Mouse (Mus musculus) midbrain, embryonic 16.5 days (tissue): ENCODE data around the gene Sec24c. TPM values are rescaled to one million over a fixed set of nuclear protein-coding genes. Genes with fewer than 3 reads are reported as not detected.
A peak's percentile ranks its signal among the peaks of the same experiment; 100 is the strongest.

Experiments used
- ATAC-seq: fragments of 200-750 bp; cut with Nextera tagmentation; 2 replicates; pipeline ENCODE4 v1.8.0; 2017; ENCODE audit warnings: moderate TSS enrichment
- H3K27ac ChIP-seq: fragments of 300-500 bp; sonication (generic); 2 replicates; pipeline ENCODE4 v1.5.1; 2014; ENCODE audit warnings: mild to moderate bottlenecking, low read length, mixed read lengths
- H3K27me3 ChIP-seq: fragments of 300-500 bp; sonication (generic); 2 replicates; pipeline ENCODE4 v1.6.1; 2014; ENCODE audit warnings: low read depth, low read length, mixed read lengths; ENCODE audit not compliant: control insufficient read depth, insufficient read depth
- H3K36me3 ChIP-seq: fragments of 300-500 bp; sonication (generic); 2 replicates; pipeline ENCODE4 v1.6.1; 2014; ENCODE audit warnings: mild to moderate bottlenecking, low read length, moderate library complexity, mixed read lengths; ENCODE audit not compliant: control insufficient read depth, insufficient read depth
- H3K4me1 ChIP-seq: fragments of 300-500 bp; sonication (generic); 2 replicates; pipeline ENCODE4 v1.6.1; 2014; ENCODE audit warnings: mild to moderate bottlenecking, low read length, mixed read lengths; ENCODE audit not compliant: control insufficient read depth, insufficient read depth
- H3K4me2 ChIP-seq: fragments of 300-500 bp; sonication (generic); 2 replicates; pipeline ENCODE4 v1.6.1; 2014; ENCODE audit warnings: mild to moderate bottlenecking, low read length, mixed read lengths
- H3K4me3 ChIP-seq: fragments of 300-500 bp; sonication (generic); 2 replicates; pipeline ENCODE4 v1.5.1; 2014; ENCODE audit warnings: low read depth, mild to moderate bottlenecking, low read length, moderate library complexity, mixed read lengths
- H3K9ac ChIP-seq: fragments of 300-500 bp; sonication (generic); 2 replicates; pipeline ENCODE4 v1.6.1; 2014; ENCODE audit warnings: low read depth, low read length, mixed read lengths
- H3K9me3 ChIP-seq: fragments of 300-500 bp; sonication (generic); replicated peaks from 2 replicates; pipeline ENCODE4 v1.6.1; 2014; ENCODE audit warnings: mild to moderate bottlenecking, low read length, mixed read lengths; ENCODE audit not compliant: control insufficient read depth, poor library complexity, severe bottlenecking
- WGBS: fragments of 180-500 bp; shearing (Covaris S2); extraction: QIAGEN DNeasy Blood & Tissue Kit; methylation state at CpG from one replicate; pipeline ENCODE4 v1.1.7; 2014; 5-methylcytosine and 5-hydroxymethylcytosine counted together
- polyA plus RNA-seq: library from polyadenylated mRNA; unstranded; fragments of >200 nt; fragmentation: Nextera tagmentation; extraction: Ambion mirVana; gene quantifications from 2 replicates; pipeline ENCODE4 v1.2.1, GENCODE M21; 2015

Sec24c gene
- polyA plus RNA-seq, 1 experiment from 2014 or later, result 92.9 TPM

DNA sequence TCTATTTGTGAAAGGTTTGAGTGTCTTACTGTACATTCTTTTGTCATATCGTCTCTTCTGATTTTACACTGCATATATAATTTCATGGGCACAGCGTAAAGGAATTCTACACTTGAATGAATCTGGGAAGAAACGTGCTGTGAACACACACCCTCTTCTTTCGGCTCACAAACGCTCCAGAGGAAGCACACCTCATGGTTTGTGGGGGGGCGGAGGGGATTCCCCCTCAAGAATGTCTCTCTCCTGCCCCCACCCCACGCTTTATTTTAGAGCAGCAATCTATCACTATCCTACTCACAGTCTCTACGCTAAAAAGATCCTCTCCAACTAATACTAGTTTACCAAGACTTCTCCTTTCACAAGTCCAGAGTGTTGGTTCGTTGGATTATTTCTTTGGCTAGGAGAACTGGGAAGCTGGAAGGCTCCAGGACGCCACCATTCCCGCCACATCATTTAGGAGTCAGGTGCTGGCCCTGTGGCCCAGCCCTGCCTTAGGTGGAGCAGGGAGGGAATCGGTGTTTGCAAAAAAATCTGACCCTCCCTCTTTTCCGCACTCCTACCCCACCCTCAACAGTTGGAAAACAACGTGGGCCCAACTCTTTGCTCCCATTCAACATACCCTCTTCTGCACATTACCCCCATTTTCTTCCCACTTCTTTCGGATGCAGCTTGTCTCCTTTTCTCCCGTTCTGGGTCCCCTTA lies 34.0 kb upstream of the Sec24c start:
- H3K4me1 ChIP-seq, result peaks cover 16% of the 10 kb centered on the region
- H3K9ac ChIP-seq, result peak overlapping the region; percentile 85
- peak overlapping the region; percentile 94 for H3K27ac ChIP-seq
- peak overlapping the region; percentile 89 for H3K4me3 ChIP-seq
- H3K36me3 ChIP-seq, result no peaks in the 10 kb centered on the region
- WGBS, result under 1% methylated on average over 16 of the region's 16 CpGs
- ATAC-seq, result peak; percentile 82
- H3K27me3 ChIP-seq, result no peaks in the 10 kb centered on the region
- peak overlapping the region; percentile 90 for H3K4me2 ChIP-seq
- H3K9me3 ChIP-seq, result no peaks in the 10 kb centered on the region

DNA sequence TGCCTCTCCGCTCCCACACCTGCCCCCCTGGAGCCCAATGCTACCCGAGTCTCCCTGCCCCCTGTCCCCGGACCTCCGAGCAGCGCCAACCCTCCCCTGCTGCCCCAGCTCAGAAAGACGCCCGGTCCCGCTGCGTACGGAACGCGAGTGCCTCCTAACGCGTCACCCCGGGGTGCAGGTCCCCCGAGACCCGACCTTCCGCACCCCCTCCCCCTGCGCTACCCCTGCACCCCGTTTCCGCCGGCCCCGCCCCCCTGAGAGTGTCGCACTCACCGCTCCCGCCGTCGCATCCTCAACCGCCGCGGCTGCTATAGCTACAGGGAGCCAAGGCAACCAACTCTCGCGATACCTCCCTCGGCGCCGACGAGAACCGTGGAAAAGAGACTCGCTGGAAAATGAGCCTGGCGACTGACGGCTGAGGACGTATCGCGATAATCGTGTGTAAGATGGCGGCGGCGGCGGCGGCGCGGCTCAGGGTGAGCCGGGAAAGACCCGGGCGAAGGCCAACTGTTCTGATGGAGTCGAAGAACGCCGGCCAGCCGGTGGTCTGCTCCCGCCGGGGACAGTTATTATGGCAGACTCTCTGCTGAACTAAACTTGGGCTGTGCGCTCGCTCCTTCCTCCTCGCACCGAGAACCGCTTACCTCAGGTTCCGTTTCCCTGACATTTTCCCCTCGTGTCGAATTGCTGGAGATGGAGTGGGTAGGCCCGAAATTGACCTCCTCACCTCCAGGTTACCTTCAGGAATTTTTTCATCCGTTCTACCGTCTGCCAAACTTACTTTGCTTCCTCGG lies 33.3 kb upstream of the Sec24c start, which contains the start of gene Usp54:
TSS of gene Usp54 (minus strand) at position 420 of the 794 bp plus-strand sequence.
- Histone ChIP-seq H3K27ac (peak within 1 kb of the TSS; percentile 94), H3K9me3 (no peaks in the 10 kb centered on the region), H3K4me1 (peaks cover 16% of the 10 kb centered on the region), H3K9ac (peak within 1 kb of the TSS; percentile 85), H3K4me2 (peak within 1 kb of the TSS; percentile 90), H3K27me3 (no peaks in the 10 kb centered on the region), H3K36me3 (no peaks in the 10 kb centered on the region), H3K4me3 (peak within 1 kb of the TSS; percentile 89)
- 0% methylated on average over 71 of the region's 73 CpGs for WGBS
- ATAC-seq, result peak; percentile 96

DNA sequence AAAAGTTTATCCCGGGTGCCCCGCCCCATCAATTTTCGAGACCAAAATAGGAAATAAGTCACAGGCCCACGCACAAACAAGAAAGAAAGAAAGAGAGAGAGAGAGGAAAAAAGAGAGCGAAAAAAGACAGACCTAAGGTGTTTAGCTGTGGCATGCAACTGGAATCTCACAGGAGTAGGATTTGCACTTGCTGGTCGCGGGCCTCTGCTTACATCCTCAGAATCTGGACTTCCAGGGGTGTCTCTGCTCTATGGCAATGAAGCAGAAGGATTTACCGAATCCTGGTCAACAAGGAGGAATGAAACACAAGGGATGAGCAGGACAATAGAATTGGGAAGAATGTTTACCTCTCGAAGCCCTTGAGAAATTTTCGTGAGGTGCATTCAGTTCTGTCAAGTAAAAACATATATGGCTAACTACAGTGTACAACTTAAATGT lies 32.7 kb upstream of the Sec24c start:
- Histone ChIP-seq H3K27ac (peak overlapping the region; percentile 94), H3K4me3 (peak overlapping the region; percentile 89), H3K4me1 (peaks cover 16% of the 10 kb centered on the region), H3K27me3 (no peaks in the 10 kb centered on the region), H3K9me3 (no peaks in the 10 kb centered on the region), H3K4me2 (peak overlapping the region; percentile 74), H3K36me3 (no peaks in the 10 kb centered on the region), H3K9ac (peak overlapping the region; percentile 85)
- 12% methylated on average over 10 of the region's 10 CpGs for WGBS
- ATAC-seq, result 0 out of 2 replicates have a peak, but pooled peaks have one; percentile 22

DNA sequence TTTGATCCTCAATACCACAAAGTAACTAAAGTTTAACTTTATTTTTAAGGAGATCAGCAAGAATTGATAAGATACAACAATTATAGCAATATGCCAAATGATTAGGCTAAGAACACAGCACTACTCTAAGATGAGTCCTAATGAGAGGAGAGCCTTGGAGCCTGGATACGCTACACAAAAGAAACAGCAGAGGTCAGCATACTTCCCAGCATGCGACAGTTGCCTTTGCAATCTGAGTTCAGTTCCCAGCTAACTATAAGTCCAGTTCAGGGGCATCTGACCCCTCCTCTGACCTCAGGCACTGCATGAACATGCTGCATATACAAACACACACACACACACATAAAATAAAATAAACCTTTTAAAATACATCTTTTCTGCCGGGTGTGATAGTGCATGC lies 28.6 kb upstream of the Sec24c start:
- ATAC-seq, result no peak
- H3K4me1 ChIP-seq, result peaks cover 5% of the 10 kb centered on the region; the same call in 1 of the 2 replicates
- H3K4me2 ChIP-seq, result no peak overlapping the region
- H3K9me3 ChIP-seq, result no peaks in the 10 kb centered on the region
- H3K27ac ChIP-seq, result no peak overlapping the region
- no peaks in the 10 kb centered on the region for H3K27me3 ChIP-seq
- H3K4me3 ChIP-seq, result no peak overlapping the region
- H3K36me3 ChIP-seq, result no peaks in the 10 kb centered on the region
- H3K9ac ChIP-seq, result no peak overlapping the region
- 33% methylated on average over 3 of the region's 3 CpGs for WGBS

DNA sequence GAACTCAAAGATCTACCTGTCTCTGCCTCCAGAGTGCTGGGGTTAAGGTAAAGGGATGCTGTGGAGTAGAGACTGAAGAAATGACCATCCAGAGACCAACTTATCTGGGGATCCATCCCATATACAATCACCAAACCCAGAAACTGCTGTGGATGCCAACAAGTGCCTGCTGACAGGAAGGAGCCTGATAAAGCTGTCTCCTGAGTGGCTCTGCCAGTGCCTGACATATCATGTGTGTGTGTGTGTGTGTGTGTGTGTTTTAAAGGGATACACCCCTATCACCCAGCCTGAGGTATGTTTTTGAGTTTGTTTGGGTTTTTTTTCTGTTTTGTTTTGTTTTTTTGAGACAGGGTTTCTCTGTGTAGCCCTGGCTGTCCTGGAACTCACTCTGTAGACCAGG lies 27.7 kb upstream of the Sec24c start:
- no peak for ATAC-seq
- H3K27me3 ChIP-seq, result no peaks in the 10 kb centered on the region

DNA sequence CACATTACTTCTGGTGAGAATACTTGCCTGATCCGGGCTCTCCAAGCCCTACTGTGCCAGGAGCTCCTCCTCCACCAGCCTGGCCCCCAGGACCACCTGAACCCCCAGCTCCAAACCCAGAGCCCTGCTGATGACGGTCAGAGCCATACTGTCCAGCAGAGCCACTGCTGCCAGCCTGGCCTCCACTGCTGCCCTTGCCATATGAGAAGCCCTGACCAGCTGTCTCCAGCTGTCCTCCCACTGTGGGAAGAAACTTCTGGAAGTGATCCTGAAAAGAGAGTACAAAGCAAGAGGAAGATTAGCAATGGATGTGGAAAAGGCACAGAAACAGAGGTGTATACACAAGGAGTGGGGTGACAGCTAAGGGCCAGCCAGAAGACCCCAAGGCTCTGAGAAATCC lies 23.1 kb upstream of the Sec24c start:
- H3K27ac ChIP-seq, result no peak overlapping the region
- H3K9ac ChIP-seq, result no peak overlapping the region
- H3K36me3 ChIP-seq, result no peaks in the 10 kb centered on the region
- no peak for ATAC-seq
- H3K27me3 ChIP-seq, result no peaks in the 10 kb centered on the region
- no peak overlapping the region for H3K4me2 ChIP-seq
- 72% methylated on average over 2 of the region's 2 CpGs for WGBS
- H3K4me3 ChIP-seq, result no peak overlapping the region
- no peaks in the 10 kb centered on the region for H3K9me3 ChIP-seq
- H3K4me1 ChIP-seq, result no peaks in the 10 kb centered on the region

More for the DNA sequence above, 27.7 kb upstream of the Sec24c start:
- H3K4me2 ChIP-seq, result no peak overlapping the region
- no peak overlapping the region for H3K27ac ChIP-seq
- H3K9me3 ChIP-seq, result no peaks in the 10 kb centered on the region
- H3K36me3 ChIP-seq, result no peaks in the 10 kb centered on the region
- no peak overlapping the region for H3K9ac ChIP-seq
- H3K4me1 ChIP-seq, result peaks cover 5% of the 10 kb centered on the region; the same call in 1 of the 2 replicates
- no peak overlapping the region for H3K4me3 ChIP-seq

DNA sequence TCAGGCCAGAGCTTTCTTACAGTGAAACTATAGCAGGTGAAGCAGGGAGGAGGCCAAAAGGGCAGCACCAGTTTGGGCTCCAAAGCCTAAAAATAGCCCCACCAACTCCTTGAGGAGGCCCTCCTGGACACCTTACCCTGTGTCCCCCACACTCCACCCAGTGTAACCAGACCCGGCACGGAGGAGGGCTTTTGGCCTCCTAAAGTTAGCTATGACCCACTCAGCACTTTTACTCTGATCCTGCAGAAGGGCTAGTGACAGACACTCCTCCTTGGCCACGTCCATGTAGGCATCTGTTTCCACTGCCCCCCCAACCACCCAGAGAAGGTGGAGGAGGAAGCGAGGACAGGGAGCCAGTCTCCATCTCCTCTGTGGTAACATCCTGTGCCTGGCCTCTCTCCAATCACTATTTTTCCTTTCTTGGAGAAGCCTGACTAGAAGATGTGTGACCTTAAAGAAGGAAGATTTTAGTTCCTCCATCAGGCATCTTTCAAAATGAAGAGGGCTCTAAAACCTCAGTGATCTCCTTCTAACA lies 22.3 kb upstream of the Sec24c start:
- no peaks in the 10 kb centered on the region for H3K36me3 ChIP-seq
- H3K9ac ChIP-seq, result no peak overlapping the region; the same call in 1 of the 2 replicates
- ATAC-seq, result no peak
- H3K4me3 ChIP-seq, result no peak overlapping the region
- WGBS, result 79% methylated on average over 4 of the region's 4 CpGs
- H3K4me2 ChIP-seq, result no peak overlapping the region
- H3K9me3 ChIP-seq, result no peaks in the 10 kb centered on the region
- H3K27ac ChIP-seq, result no peak overlapping the region
- H3K27me3 ChIP-seq, result no peaks in the 10 kb centered on the region
- no peaks in the 10 kb centered on the region for H3K4me1 ChIP-seq

DNA sequence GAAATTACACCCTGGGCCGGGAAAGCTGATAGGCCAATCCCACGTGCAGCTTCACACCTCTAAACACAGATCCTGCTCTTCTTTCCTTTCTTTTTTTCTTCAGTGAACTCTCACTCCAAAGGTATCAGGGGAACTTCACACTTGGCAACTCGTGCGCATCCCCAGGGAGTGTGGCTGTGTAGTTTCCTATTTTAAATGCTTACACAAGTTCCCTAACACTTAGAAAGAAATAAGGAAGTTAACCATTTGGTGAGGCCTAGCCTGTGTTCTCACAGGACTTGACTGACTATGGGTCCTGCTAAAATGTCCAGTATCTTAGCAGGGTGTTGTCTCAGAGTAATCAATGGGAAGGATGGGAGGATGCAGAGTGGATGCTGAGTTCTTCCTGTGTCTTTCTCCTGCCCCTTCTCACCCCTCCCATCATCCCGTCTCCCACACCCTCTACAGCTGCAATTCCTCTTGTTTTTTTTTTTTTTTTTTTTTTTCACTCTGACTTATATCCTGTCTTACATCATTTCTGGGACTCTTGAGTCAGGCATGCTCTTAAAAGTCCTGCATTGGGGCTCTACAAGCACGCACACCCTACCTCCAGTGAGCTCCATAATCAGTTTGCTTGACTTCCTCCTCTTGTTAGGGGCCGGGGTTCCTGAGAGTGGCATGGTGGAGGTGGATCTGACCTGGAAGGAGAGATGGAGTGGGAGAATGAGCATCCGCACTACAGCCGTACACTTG lies 19.3 kb upstream of the Sec24c start:
- H3K4me3 ChIP-seq, result no peak overlapping the region
- no peak overlapping the region for H3K27ac ChIP-seq
- 89% methylated on average over 9 of the region's 9 CpGs for WGBS

More for the DNA sequence above, 19.3 kb upstream of the Sec24c start:
- Histone ChIP-seq H3K9ac (no peak overlapping the region), H3K27me3 (no peaks in the 10 kb centered on the region), H3K4me1 (no peaks in the 10 kb centered on the region), H3K4me2 (no peak overlapping the region), H3K9me3 (no peaks in the 10 kb centered on the region), H3K36me3 (no peaks in the 10 kb centered on the region)
- no peak for ATAC-seq
